ENCODE assay signal across 8 mouse cellular contexts in genomic region chrX:134600659-134601379, GRCm38 (mm10). TPM values are rescaled to one million over a fixed set of nuclear protein-coding genes. Genes with fewer than 3 reads are reported as not detected.
DNase-seq lines count a peak whose midpoint lies in the region; ATAC-seq and TF ChIP-seq lines count a peak whose summit lies in the region.

TSS of gene Gla (minus strand) at chrX:134601125.
TSS of gene Hnrnph2 (plus strand) at chrX:134601179.

- no peaks in the 10 kb centered on the region for H3K9me3 ChIP-seq in CH12.LX (replicated peaks; ENCODE audit: low read length)
- no peaks in the 10 kb centered on the region for H3K9me3 ChIP-seq in forebrain, embryonic 11.5 days (ENCODE audit: control insufficient read depth, low read length)
- H3K9me3 ChIP-seq in heart, embryonic 16.5 days (replicated peaks; ENCODE audit: control insufficient read depth, low read length), result no peaks in the 10 kb centered on the region
- no peaks in the 10 kb centered on the region for H3K9me3 ChIP-seq in liver, embryonic 15.5 days (replicated peaks)
- no peaks in the 10 kb centered on the region for H3K9me3 ChIP-seq in neural tube, embryonic 12.5 days

- dilution Hi-C loops in CH12.LX (cut with MboI; ENCODE audit: extremely low pct_ligation_motif_present, extremely low pct_unique_long_range_greater_than_20kb, low sequenced_read_pairs), result no loop called here

- peaks cover 3 to 10% of the 10 kb centered on the region in 2 experiments; a peak in 2 of 4 replicates for H3K4me1 ChIP-seq in CH12.LX (ENCODE audit: control insufficient read depth in 1 of 2, insufficient read depth in 2 of 2)
- no peaks in the 10 kb centered on the region; the same call in 1 of the 2 replicates for H3K4me1 ChIP-seq in forebrain, embryonic 11.5 days (replicated peaks; ENCODE audit: control insufficient read depth, insufficient read depth, low read length)
- peaks cover 4% of the 10 kb centered on the region; the same call in 1 of the 2 replicates for H3K4me1 ChIP-seq in heart, embryonic 16.5 days (ENCODE audit: control insufficient read depth, insufficient read depth, low read length)
- H3K4me1 ChIP-seq in liver, embryonic 15.5 days (replicated peaks), result peaks cover 8% of the 10 kb centered on the region
- peaks cover 4% of the 10 kb centered on the region; the same call in 1 of the 2 replicates for H3K4me1 ChIP-seq in neural tube, embryonic 12.5 days

- in situ Hi-C loops in CH12.LX (cut with MboI; ENCODE audit: low pct_ligation_motif_present, low pct_unique_long_range_greater_than_20kb, low sequenced_read_pairs), result loop anchor here (10.0 kb wide), 1 partner anchor 64 kb away; no protein-coding TSS in a partner anchor

- H3K4me2 ChIP-seq in CH12.LX (ENCODE audit: insufficient read depth, low read depth, poor library complexity, severe bottlenecking), result peak within 1 kb of the TSS; percentile 87
- H3K4me2 ChIP-seq in forebrain, embryonic 11.5 days (ENCODE audit: low read depth, low read length, severe bottlenecking), result peak within 1 kb of the TSS; percentile 59
- H3K4me2 ChIP-seq in heart, embryonic 16.5 days (ENCODE audit: low read depth, low read length), result peak within 1 kb of the TSS; percentile 69
- peak within 1 kb of the TSS; percentile 73 for H3K4me2 ChIP-seq in liver, embryonic 15.5 days
- H3K4me2 ChIP-seq in neural tube, embryonic 12.5 days (replicated peaks), result peak within 1 kb of the TSS; percentile 63

- no peak within 1 kb of the TSS; the same call in 1 of the 2 replicates for H3K27ac ChIP-seq in CH12.LX (ENCODE audit: insufficient read depth, low read depth)
- peak within 1 kb of the TSS; percentile 77 for H3K27ac ChIP-seq in forebrain, embryonic 11.5 days (ENCODE audit: low read depth, low read length)
- H3K27ac ChIP-seq in heart, embryonic 16.5 days (ENCODE audit: low read length), result peak within 1 kb of the TSS; percentile 90
- H3K27ac ChIP-seq in liver, embryonic 15.5 days (replicated peaks), result peak within 1 kb of the TSS; percentile 89
- peak within 1 kb of the TSS; percentile 46; the same call in 1 of the 2 replicates for H3K27ac ChIP-seq in neural tube, embryonic 12.5 days

- peak within 1 kb of the TSS; percentile 61 to 81 (median 78) for H3K4me3 ChIP-seq in CH12.LX (replicated peaks in 1 of 3; ENCODE audit: low read depth in 2 of 3, low read length in 2 of 3, poor library complexity in 1 of 3)
- peak within 1 kb of the TSS; percentile 50 for H3K4me3 ChIP-seq in forebrain, embryonic 11.5 days (ENCODE audit: low read depth, low read length)
- H3K4me3 ChIP-seq in heart, embryonic 16.5 days (ENCODE audit: low read length), result peak within 1 kb of the TSS; percentile 60
- H3K4me3 ChIP-seq in liver, embryonic 15.5 days (replicated peaks), result peak within 1 kb of the TSS; percentile 69
- H3K4me3 ChIP-seq in neural tube, embryonic 12.5 days, result peak within 1 kb of the TSS; percentile 45

- peaks cover 24% of the 10 kb centered on the region for H3K79me2 ChIP-seq in CH12.LX (replicated peaks; ENCODE audit: control insufficient read depth, extremely low read depth, insufficient read depth, poor library complexity, severe bottlenecking)

- no peak for TF ChIP-seq EP300 in CH12.LX (IDR thresholded peaks at IDR 0.05; ENCODE audit: low read length)

- peak; percentile 66 for TF ChIP-seq POLR2A in CH12.LX (IDR thresholded peaks at IDR 0.05; ENCODE audit: low read depth, low read length)

- H3K27me3 ChIP-seq in CH12.LX (replicated peaks), result no peaks in the 10 kb centered on the region
- H3K27me3 ChIP-seq in forebrain, embryonic 11.5 days (ENCODE audit: control insufficient read depth, insufficient read depth, low read length), result no peaks in the 10 kb centered on the region
- no peaks in the 10 kb centered on the region for H3K27me3 ChIP-seq in heart, embryonic 16.5 days (ENCODE audit: control insufficient read depth, insufficient read depth, low read length)
- H3K27me3 ChIP-seq in liver, embryonic 15.5 days, result no peaks in the 10 kb centered on the region
- H3K27me3 ChIP-seq in neural tube, embryonic 12.5 days (replicated peaks), result no peaks in the 10 kb centered on the region

- no peak for TF ChIP-seq CTCF in CH12.LX (conservative IDR thresholded peaks at IDR 0.05 in 1 of 2, IDR thresholded peaks at IDR 0.05 in 1 of 2; ENCODE audit: low read depth in 2 of 2, low read length in 2 of 2)

- peak; percentile 97 for ATAC-seq in forebrain, embryonic 11.5 days (replicated peaks; ENCODE audit: low FRiP score)
- ATAC-seq in heart, embryonic 16.5 days (replicated peaks; ENCODE audit: extremely low read depth, insufficient read depth, low FRiP score), result peak; percentile 97
- ATAC-seq in liver, embryonic 15.5 days (ENCODE audit: insufficient read depth), result peak; percentile 98
- peak; percentile 97 for ATAC-seq in neural tube, embryonic 12.5 days (ENCODE audit: low FRiP score, low read depth)

- peaks cover 4 to 10% of the 10 kb centered on the region in 2 experiments for H3K36me3 ChIP-seq in CH12.LX (replicated peaks in 1 of 2; ENCODE audit: control insufficient read depth in 1 of 2, insufficient read depth in 1 of 2, low read length in 1 of 2)
- H3K36me3 ChIP-seq in forebrain, embryonic 11.5 days (ENCODE audit: control insufficient read depth, insufficient read depth, low read length), result no peaks in the 10 kb centered on the region
- no peaks in the 10 kb centered on the region for H3K36me3 ChIP-seq in heart, embryonic 16.5 days (ENCODE audit: control insufficient read depth, insufficient read depth)
- peaks cover 12% of the 10 kb centered on the region; the same call in 1 of the 2 replicates for H3K36me3 ChIP-seq in liver, embryonic 15.5 days (replicated peaks)
- no peaks in the 10 kb centered on the region for H3K36me3 ChIP-seq in neural tube, embryonic 12.5 days

- DNase-seq in CH12.LX (ENCODE audit: extremely low read depth), result peak; percentile 95
- DNase-seq in c-Kit-positive CD71-positive TER-119-negative erythroid progenitor cells, embryonic 14.5 days (ENCODE audit: low read depth), result peak; percentile 93
- peak; percentile 88 for DNase-seq in forebrain, embryonic 11.5 days (ENCODE audit: low spot score)
- peak; percentile 92 to 95 for DNase-seq in kidney, postnatal 36 days
- DNase-seq in telencephalon, adult 2 months (ENCODE audit: low read depth, low spot score), result peak; percentile 98

- H3K9ac ChIP-seq in CH12.LX (ENCODE audit: insufficient read depth, low read depth), result peak within 1 kb of the TSS; percentile 86
- H3K9ac ChIP-seq in forebrain, embryonic 11.5 days (ENCODE audit: low read length), result peak within 1 kb of the TSS; percentile 67
- H3K9ac ChIP-seq in heart, embryonic 16.5 days (ENCODE audit: low read length), result peak within 1 kb of the TSS; percentile 78
- peak within 1 kb of the TSS; percentile 66 for H3K9ac ChIP-seq in liver, embryonic 15.5 days
- H3K9ac ChIP-seq in neural tube, embryonic 12.5 days, result peak within 1 kb of the TSS; percentile 51

- 20% methylated on average over 31 of the region's 33 CpGs for WGBS in forebrain, embryonic 11.5 days
- 7% methylated on average over 33 of the region's 33 CpGs for WGBS in heart, embryonic 16.5 days
- whole genome bisulfite sequencing in liver, embryonic 15.5 days (ENCODE audit: insufficient replicate concordance), result 16% methylated on average over 33 of the region's 33 CpGs
- WGBS in neural tube, embryonic 12.5 days, result 20% methylated on average over 33 of the region's 33 CpGs

- TF ChIP-seq RAD21 in CH12.LX (IDR thresholded peaks at IDR 0.05; ENCODE audit: low read depth, low read length), result no peak

TF ChIP-seq in CH12.LX, 34 proteins besides CTCF, POLR2A, EP300 and RAD21 (continues in another document):
- peak; percentile 53; the same call in 1 of the 2 replicates for TF ChIP-seq ETS1 (conservative IDR thresholded peaks at IDR 0.05; ENCODE audit: low read depth, low read length)
- peak; percentile 98 for TF ChIP-seq MAX (IDR thresholded peaks at IDR 0.05; ENCODE audit: low read length)
- 0 out of 2 replicates have a peak, but pooled peaks have one; percentile 10 for TF ChIP-seq GABPA (IDR thresholded peaks at IDR 0.05; ENCODE audit: insufficient replicate concordance, low read depth, low read length)
- TF ChIP-seq NELFE (IDR thresholded peaks at IDR 0.05; ENCODE audit: low read depth, low read length), result 0 out of 2 replicates have a peak, but pooled peaks have one; percentile 40
- TF ChIP-seq SIN3A (IDR thresholded peaks at IDR 0.05; ENCODE audit: low read length), result peak; percentile 60
- 0 out of 2 replicates have a peak, but pooled peaks have one; percentile 9 for TF ChIP-seq NRF1 (IDR thresholded peaks at IDR 0.05; ENCODE audit: low read depth, low read length)
- TF ChIP-seq ELF1 (IDR thresholded peaks at IDR 0.05; ENCODE audit: low read depth, low read length), result peak; percentile 88
- TF ChIP-seq TCF12 (IDR thresholded peaks at IDR 0.05; ENCODE audit: low read depth, low read length), result 0 out of 2 replicates have a peak, but pooled peaks have one; percentile 44
- TF ChIP-seq TBP (conservative IDR thresholded peaks at IDR 0.05; ENCODE audit: low read depth, low read length), result peak; percentile 56; the same call in 1 of the 2 replicates
- TF ChIP-seq JUN (IDR thresholded peaks at IDR 0.05; ENCODE audit: insufficient read depth, low read depth, low read length), result no peak
- peak; percentile 63; the same call in 1 of the 2 replicates for TF ChIP-seq E2F4 (IDR thresholded peaks at IDR 0.05; ENCODE audit: insufficient replicate concordance, low read depth, low read length)
- peak; percentile 69 for TF ChIP-seq HCFC1 (IDR thresholded peaks at IDR 0.05; ENCODE audit: low read depth, low read length)
- TF ChIP-seq USF2 (conservative IDR thresholded peaks at IDR 0.05; ENCODE audit: low read depth, low read length), result peak; percentile 99

RNA-seq across cellular contexts. Expression of gene Gla, which starts in this region (rescaled TPM):
- total RNA-seq in CH12.LX (2012; rRNA removed), result 6.1 and 6.2 TPM in 2 replicates
- total RNA-seq in CH12.LX (2014; rRNA removed), result 9.1 and 10.3 TPM in 2 replicates
- 8.6 and 13.3 TPM in 2 replicates for polyA plus RNA-seq in CH12.LX (2012; ENCODE audit: insufficient read length, low read depth)
- 3.3 and 3.9 TPM in 2 replicates for polyA plus RNA-seq in forebrain, embryonic 11.5 days (2014; fragmentation: Nextera tagmentation; extraction: Ambion mirVana)
- polyA plus RNA-seq in heart, embryonic 16.5 days (2015; fragmentation: Nextera tagmentation; extraction: Ambion mirVana), result 2.4 and 2.7 TPM in 2 replicates
- 3.3 and 5.0 TPM in 2 replicates for polyA plus RNA-seq in liver, embryonic 15.5 days (2015; fragmentation: Nextera tagmentation; extraction: Ambion mirVana)
- polyA plus RNA-seq in neural tube, embryonic 12.5 days (2016; fragmentation: Nextera tagmentation; extraction: Ambion mirVana), result 3.6 and 4.5 TPM in 2 replicates

RNA-seq across cellular contexts. Expression of gene Hnrnph2, which starts in this region (rescaled TPM):
- total RNA-seq in CH12.LX (2012; rRNA removed) (38.2 and 48.9 TPM in 2 replicates), CH12.LX (2014; rRNA removed) (57.3 and 63.8 TPM in 2 replicates)
- polyA plus RNA-seq in CH12.LX (2012; ENCODE audit: insufficient read length, low read depth), result 70.0 and 82.0 TPM in 2 replicates
- 183 and 185 TPM in 2 replicates for polyA plus RNA-seq in forebrain, embryonic 11.5 days (2014; fragmentation: Nextera tagmentation; extraction: Ambion mirVana)
- polyA plus RNA-seq in heart, embryonic 16.5 days (2015; fragmentation: Nextera tagmentation; extraction: Ambion mirVana), result 118 and 146 TPM in 2 replicates
- polyA plus RNA-seq in liver, embryonic 15.5 days (2015; fragmentation: Nextera tagmentation; extraction: Ambion mirVana), result 76.6 and 78.9 TPM in 2 replicates
- polyA plus RNA-seq in neural tube, embryonic 12.5 days (2016; fragmentation: Nextera tagmentation; extraction: Ambion mirVana), result 177 and 186 TPM in 2 replicates
